ENCODE assay signal across 8 mouse cellular contexts in the genomic region with DNA sequence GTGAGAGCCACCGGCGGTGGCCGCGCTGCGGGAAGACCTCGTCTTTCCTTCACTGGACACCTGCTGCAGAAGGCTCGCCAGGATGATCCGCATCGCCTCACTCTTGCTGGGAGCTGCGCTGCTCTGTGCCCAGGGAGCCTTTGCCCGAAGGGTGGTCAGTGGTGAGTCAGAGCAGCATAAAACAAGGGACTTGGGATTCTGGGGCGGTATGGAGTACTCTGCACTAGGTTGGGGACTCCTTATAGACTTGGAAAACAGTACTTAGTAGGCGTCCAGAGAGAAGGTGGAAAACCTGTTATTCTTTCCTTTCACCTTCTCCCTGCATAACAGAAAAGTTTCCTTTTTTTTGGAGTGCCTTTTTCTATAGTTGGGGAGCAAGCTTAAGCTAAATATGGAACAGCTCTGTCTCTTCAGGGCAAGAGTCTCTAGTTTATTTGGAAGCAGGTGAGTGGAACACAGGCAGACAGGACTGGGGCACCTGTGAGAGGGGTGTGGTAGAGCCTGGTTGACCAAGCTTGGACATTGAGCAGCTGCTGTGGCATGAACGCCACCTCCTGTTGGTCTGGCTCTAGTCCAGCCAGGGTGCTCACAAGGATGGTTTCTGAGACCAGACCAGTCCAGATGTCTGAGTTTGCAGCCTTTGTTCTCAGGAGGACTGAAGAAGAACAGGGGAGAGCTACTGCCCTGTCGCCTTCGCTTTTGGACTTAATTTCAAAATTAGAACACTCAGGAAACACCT. TPM values are rescaled to one million over a fixed set of nuclear protein-coding genes. Genes with fewer than 3 reads are reported as not detected.
DNase-seq lines count a peak whose midpoint lies in the region; ATAC-seq lines count a peak whose summit lies in the region.

No protein-coding gene starts in this region.

- H3K36me3 ChIP-seq in forebrain, embryonic 13.5 days (ENCODE audit: poor library complexity, severe bottlenecking) = no peaks in the 10 kb centered on the region
- H3K36me3 ChIP-seq in liver, embryonic 15.5 days (replicated peaks) = no peaks in the 10 kb centered on the region

- DNase-seq in cerebellum, postnatal 25 days = peak; percentile 3 to 11
- DNase-seq in cerebellum, adult 9-10 months = no peak
- DNase-seq in 3134 (ENCODE audit: extremely low read depth, insufficient read length, low spot score) = peak; percentile 5
- no peak for DNase-seq in frontal cortex, postnatal 25 days (ENCODE audit: low spot score in 2 of 2)
- DNase-seq in adrenal gland, postnatal 4 days (ENCODE audit: low spot score in 2 of 2) = no peak
- DNase-seq in left cerebral cortex, adult 8-10 months (ENCODE audit: low spot score in 2 of 2) = no peak

- WGBS in forebrain, embryonic 13.5 days = 12% methylated on average over 16 of the region's 16 CpGs
- WGBS in liver, embryonic 15.5 days (ENCODE audit: insufficient replicate concordance) = 11% methylated on average over 16 of the region's 16 CpGs

- H3K4me3 ChIP-seq in forebrain, embryonic 13.5 days = peak overlapping the region; percentile 54
- H3K4me3 ChIP-seq in liver, embryonic 15.5 days (replicated peaks) = no peak overlapping the region

- no peaks in the 10 kb centered on the region for H3K27me3 ChIP-seq in forebrain, embryonic 13.5 days
- peaks cover 7% of the 10 kb centered on the region; the same call in 1 of the 2 replicates for H3K27me3 ChIP-seq in liver, embryonic 15.5 days

- peaks cover 17% of the 10 kb centered on the region for H3K4me1 ChIP-seq in forebrain, embryonic 13.5 days
- no peaks in the 10 kb centered on the region for H3K4me1 ChIP-seq in liver, embryonic 15.5 days (replicated peaks)

- no peaks in the 10 kb centered on the region for H3K9me3 ChIP-seq in forebrain, embryonic 13.5 days (replicated peaks)
- H3K9me3 ChIP-seq in liver, embryonic 15.5 days (replicated peaks) = no peaks in the 10 kb centered on the region

- H3K27ac ChIP-seq in forebrain, embryonic 13.5 days = no peak overlapping the region
- no peak overlapping the region for H3K27ac ChIP-seq in liver, embryonic 15.5 days (replicated peaks)

- peak; percentile 50 for ATAC-seq in forebrain, embryonic 13.5 days
- ATAC-seq in liver, embryonic 15.5 days (ENCODE audit: insufficient read depth) = no peak

- H3K4me2 ChIP-seq in forebrain, embryonic 13.5 days = peak overlapping the region; percentile 94
- H3K4me2 ChIP-seq in liver, embryonic 15.5 days = peak overlapping the region; percentile 18; the same call in 1 of the 2 replicates

- H3K9ac ChIP-seq in forebrain, embryonic 13.5 days = peak overlapping the region; percentile 74
- H3K9ac ChIP-seq in liver, embryonic 15.5 days = no peak overlapping the region

RNA-seq across cellular contexts. Expression of a gene that starts 0.7 kb away (rescaled TPM):
- 4.7 and 5.4 TPM in 2 replicates for polyA plus RNA-seq in forebrain, embryonic 13.5 days (2015; fragmentation: Nextera tagmentation; extraction: Ambion mirVana)
- polyA plus RNA-seq in liver, embryonic 15.5 days (2015; fragmentation: Nextera tagmentation; extraction: Ambion mirVana) = 0.59 and 0.70 TPM in 2 replicates
- total RNA-seq in adrenal gland, postnatal 4 days (2021) = 1 to 10 TPM; 3.6 to 5.1 TPM
- 1 to 10 TPM; 1.3 to 2.2 (median 1.3) TPM for total RNA-seq in left cerebral cortex, adult 8-10 months (2022)

Comparison
In these comparisons a context has a peak if more than half of its experiments do, and no peak if none do; other contexts are left out.
1. DNase-seq: peak in cerebellum, postnatal 25 days (2 of 2) and 3134 (single experiment); none in cerebellum, adult 9-10 months (single experiment), frontal cortex, postnatal 25 days (0 of 2), adrenal gland, postnatal 4 days (0 of 2) and left cerebral cortex, adult 8-10 months (0 of 2).